Mouse (Mus musculus): ENCODE data around the gene Plekha4. TPM values are rescaled to one million over a fixed set of nuclear protein-coding genes. Genes with fewer than 3 reads are reported as not detected.
"Not testable (repeated sequence)": the region's sequence is repeated elsewhere in the genome, so short reads cannot be mapped to it uniquely, and the experiment has no call there.

Gene Plekha4
- polyA plus RNA-seq (2016; fragmentation: Nextera tagmentation; extraction: Ambion mirVana): 0.80 and 0.87 TPM in 2 replicates

GRCm38 (mm10) chr7:45525809-45526473 lies at the start of gene Plekha4, which contains the start of gene Ppp1r15a:
TSS of gene Plekha4 (plus strand) at chr7:45526330.
TSS of gene Ppp1r15a (minus strand) at chr7:45526268.
- under 1% methylated on average over 54 of the region's 54 CpGs for WGBS (ENCODE audit: insufficient replicate concordance)
- Histone ChIP-seq H3K4me1 (peaks cover 69% of the 10 kb centered on the region), H3K9me3 (replicated peaks) (no peaks in the 10 kb centered on the region), H3K4me3 (peak within 1 kb of the TSS; percentile 95), H3K27ac (peak within 1 kb of the TSS; percentile 100), H3K27me3 (replicated peaks) (peaks cover 14% of the 10 kb centered on the region; the same call in 1 of the 2 replicates), H3K9ac (peak within 1 kb of the TSS; percentile 99), H3K4me2 (peak within 1 kb of the TSS; percentile 73), H3K36me3 (peaks cover 41% of the 10 kb centered on the region)
- peak; percentile 69 for ATAC-seq

DNA sequence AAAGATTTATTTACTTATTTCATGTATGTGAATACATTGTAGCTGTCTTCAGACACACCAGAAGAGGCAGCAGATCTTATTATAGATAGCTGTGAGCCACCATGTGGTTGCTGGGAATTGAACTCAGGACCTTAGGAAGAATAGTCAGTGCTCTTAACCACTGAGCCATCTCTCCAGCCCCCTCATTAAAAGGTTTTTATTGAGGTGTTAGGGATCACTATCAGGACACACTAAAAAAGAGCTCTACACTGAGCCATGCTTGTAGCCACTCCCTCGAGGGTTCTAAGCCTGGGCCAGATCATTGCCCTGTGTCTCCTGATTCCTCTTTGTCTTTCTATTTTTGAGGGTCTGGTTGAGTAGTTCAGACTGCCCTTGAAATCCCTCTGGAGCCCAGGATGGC lies 49.7 kb upstream of the Plekha4 start:
- no peak overlapping the region for H3K9ac ChIP-seq
- no peaks in the 10 kb centered on the region for H3K9me3 ChIP-seq (replicated peaks)
- peaks cover 6% of the 10 kb centered on the region for H3K36me3 ChIP-seq
- H3K27me3 ChIP-seq (replicated peaks): no peaks in the 10 kb centered on the region
- 28% methylated on average over 1 of the region's 1 CpGs for WGBS (ENCODE audit: insufficient replicate concordance)
- peaks cover 39% of the 10 kb centered on the region for H3K4me1 ChIP-seq
- no peak for ATAC-seq
- H3K4me3 ChIP-seq: no peak overlapping the region
- H3K27ac ChIP-seq: no peak overlapping the region
- H3K4me2 ChIP-seq: no peak overlapping the region

- no peak for ATAC-seq
- 23% methylated on average over 3 of the region's 3 CpGs for WGBS (ENCODE audit: insufficient replicate concordance)
Observed at GRCm38 (mm10) chr7:45477003-45477402, 49.1 kb upstream of the Plekha4 start.

GRCm38 (mm10) chr7:45478774-45479173 lies 47.4 kb upstream of the Plekha4 start:
- Histone ChIP-seq H3K36me3 (peaks cover 6% of the 10 kb centered on the region), H3K4me2 (no peak overlapping the region), H3K9me3 (replicated peaks) (no peaks in the 10 kb centered on the region), H3K9ac (no peak overlapping the region), H3K4me3 (no peak overlapping the region), H3K27ac (no peak overlapping the region), H3K27me3 (replicated peaks) (no peaks in the 10 kb centered on the region), H3K4me1 (peaks cover 51% of the 10 kb centered on the region)
- ATAC-seq: no peak
- WGBS (ENCODE audit: insufficient replicate concordance): 85% methylated on average over 7 of the region's 7 CpGs

More at GRCm38 (mm10) chr7:45477003-45477402, 49.1 kb upstream of the Plekha4 start:
- H3K9me3 ChIP-seq (replicated peaks): no peaks in the 10 kb centered on the region
- H3K36me3 ChIP-seq: peaks cover 6% of the 10 kb centered on the region
- H3K27ac ChIP-seq: no peak overlapping the region
- H3K27me3 ChIP-seq (replicated peaks): no peaks in the 10 kb centered on the region
- H3K4me3 ChIP-seq: no peak overlapping the region
- peaks cover 39% of the 10 kb centered on the region for H3K4me1 ChIP-seq
- H3K9ac ChIP-seq: no peak overlapping the region
- H3K4me2 ChIP-seq: no peak overlapping the region

DNA sequence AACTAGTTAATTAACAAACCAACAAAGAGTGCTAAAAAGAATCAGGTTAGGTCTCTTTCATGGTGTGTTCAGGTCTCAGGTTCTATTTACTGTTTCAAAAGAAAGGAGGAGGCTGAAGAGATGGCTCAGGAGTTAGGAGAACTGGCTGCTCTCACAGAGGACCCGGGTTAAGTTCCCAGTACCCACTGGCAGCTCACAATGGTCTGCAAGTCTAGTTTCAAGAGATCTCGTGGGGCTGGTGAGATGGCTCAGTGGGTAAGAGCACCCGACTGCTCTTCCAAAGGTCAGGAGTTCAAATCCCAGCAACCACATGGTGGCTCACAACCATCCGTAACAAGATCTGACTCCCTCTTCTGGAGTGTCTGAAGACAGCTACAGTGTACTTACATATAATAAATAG lies 45.8 kb upstream of the Plekha4 start:
- H3K9ac ChIP-seq; ATAC-seq; H3K9me3 ChIP-seq (replicated peaks); H3K36me3 ChIP-seq; H3K4me3 ChIP-seq; H3K27ac ChIP-seq; H3K27me3 ChIP-seq (replicated peaks); H3K4me2 ChIP-seq: not testable (repeated sequence)
- H3K4me1 ChIP-seq: peaks cover 46% of the 10 kb centered on the region
- 66% methylated on average over 4 of the region's 4 CpGs for WGBS (ENCODE audit: insufficient replicate concordance)

GRCm38 (mm10) chr7:45481374-45481927 lies 44.7 kb upstream of the Plekha4 start, which contains the start of gene Tulp2:
TSS of gene Tulp2 (plus strand) at chr7:45481877.
- Histone ChIP-seq H3K27ac (no peak within 1 kb of the TSS), H3K4me1 (peaks cover 46% of the 10 kb centered on the region), H3K4me2 (no peak within 1 kb of the TSS), H3K36me3 (peaks cover 6% of the 10 kb centered on the region), H3K9ac (no peak within 1 kb of the TSS), H3K4me3 (no peak within 1 kb of the TSS), H3K9me3 (replicated peaks) (no peaks in the 10 kb centered on the region), H3K27me3 (replicated peaks) (no peaks in the 10 kb centered on the region)
- ATAC-seq: peak; percentile 60
- WGBS (ENCODE audit: insufficient replicate concordance): 46% methylated on average over 13 of the region's 15 CpGs

- Histone ChIP-seq H3K4me3 (no peak overlapping the region), H3K27ac (no peak overlapping the region), H3K36me3 (peaks cover 6% of the 10 kb centered on the region), H3K9ac (no peak overlapping the region), H3K4me1 (peaks cover 47% of the 10 kb centered on the region), H3K27me3 (replicated peaks) (no peaks in the 10 kb centered on the region), H3K9me3 (replicated peaks) (no peaks in the 10 kb centered on the region), H3K4me2 (no peak overlapping the region)
- no peak for ATAC-seq
- WGBS (ENCODE audit: insufficient replicate concordance): 23% methylated on average over 1 of the region's 1 CpGs
Observed at GRCm38 (mm10) chr7:45482166-45482565, 44.0 kb upstream of the Plekha4 start.

GRCm38 (mm10) chr7:45484985-45485384 lies 41.1 kb upstream of the Plekha4 start:
- not testable (repeated sequence) for ATAC-seq; H3K9ac ChIP-seq; H3K36me3 ChIP-seq; H3K27me3 ChIP-seq (replicated peaks); H3K4me2 ChIP-seq; H3K9me3 ChIP-seq (replicated peaks); H3K4me3 ChIP-seq
- H3K27ac ChIP-seq: 0 out of 2 replicates have a peak overlapping the region, but pooled peaks have one; percentile 14
- H3K4me1 ChIP-seq: peaks cover 71% of the 10 kb centered on the region
- WGBS (ENCODE audit: insufficient replicate concordance): 78% methylated on average over 5 of the region's 5 CpGs

DNA sequence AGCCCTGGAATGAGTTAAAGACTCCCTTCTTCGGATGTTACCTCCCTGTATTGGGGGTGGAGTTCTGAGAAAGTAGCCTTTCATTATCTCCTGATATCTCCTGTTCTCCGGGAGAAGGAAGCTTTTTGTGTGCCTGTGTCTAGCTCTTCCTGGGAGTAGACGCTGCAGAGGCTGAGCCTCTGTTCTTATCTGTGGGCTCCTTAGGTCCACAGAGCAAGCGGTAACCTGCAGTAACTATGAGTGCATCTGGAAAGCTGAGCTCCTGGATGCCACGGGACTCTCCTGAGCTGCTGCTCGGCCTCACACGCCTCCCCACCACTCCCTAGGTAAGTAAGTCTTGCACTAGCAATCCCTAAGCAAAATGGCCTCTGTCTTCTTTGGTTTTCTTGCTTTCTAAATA lies 40.0 kb upstream of the Plekha4 start:
- H3K27me3 ChIP-seq (replicated peaks): no peaks in the 10 kb centered on the region
- peak overlapping the region; percentile 30 for H3K4me2 ChIP-seq
- peaks cover 79% of the 10 kb centered on the region for H3K4me1 ChIP-seq
- peak; percentile 65 for ATAC-seq
- H3K9me3 ChIP-seq (replicated peaks): no peaks in the 10 kb centered on the region
- no peak overlapping the region for H3K4me3 ChIP-seq
- H3K27ac ChIP-seq: peak overlapping the region; percentile 64
- H3K9ac ChIP-seq: no peak overlapping the region
- H3K36me3 ChIP-seq: no peaks in the 10 kb centered on the region
- WGBS (ENCODE audit: insufficient replicate concordance): 24% methylated on average over 7 of the region's 7 CpGs

DNA sequence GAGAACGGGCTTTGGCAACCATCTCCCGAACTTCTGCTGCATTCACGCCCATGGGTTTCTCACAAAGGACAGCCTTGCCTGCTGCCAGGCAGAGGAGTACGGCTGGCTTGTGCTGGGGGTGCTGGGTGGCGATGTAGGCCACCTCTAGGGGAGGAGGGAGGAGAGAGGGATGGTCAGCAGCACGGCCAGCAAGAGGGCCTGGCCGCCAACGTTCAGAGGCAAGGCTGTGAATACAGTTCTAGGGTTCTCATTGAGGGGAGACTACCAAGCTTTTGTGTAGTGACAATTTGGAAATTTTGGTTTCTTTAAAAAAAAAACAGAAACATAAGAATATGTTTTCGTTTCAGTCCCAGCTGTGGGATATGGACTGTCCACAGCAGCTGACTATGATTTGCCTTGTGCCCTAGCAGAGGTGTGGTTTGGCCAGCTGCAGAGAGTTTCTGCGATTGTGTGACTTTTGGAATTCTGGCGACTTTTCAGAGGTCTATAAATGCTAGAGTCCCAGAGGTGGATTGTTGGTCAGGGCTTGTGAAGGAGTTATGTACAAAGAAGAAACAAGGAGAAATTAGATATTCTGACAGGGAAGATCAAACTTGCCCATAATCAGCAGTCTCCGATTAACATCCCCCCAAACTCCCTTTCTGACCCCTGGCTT lies 39.2 kb upstream of the Plekha4 start, which contains the start of gene Gm45808:
Gm45808 (minus strand) TSS at position 51 of the 655 bp plus-strand sequence.
- Histone ChIP-seq H3K27ac (peak within 1 kb of the TSS; percentile 67), H3K9ac (no peak within 1 kb of the TSS), H3K27me3 (replicated peaks) (no peaks in the 10 kb centered on the region), H3K36me3 (peaks cover under 1% of the 10 kb centered on the region; the same call in 1 of the 2 replicates), H3K4me1 (peaks cover 81% of the 10 kb centered on the region), H3K9me3 (replicated peaks) (no peaks in the 10 kb centered on the region), H3K4me2 (peak within 1 kb of the TSS; percentile 30), H3K4me3 (no peak within 1 kb of the TSS)
- no peak for ATAC-seq
- WGBS (ENCODE audit: insufficient replicate concordance): 81% methylated on average over 12 of the region's 12 CpGs

- H3K4me2 ChIP-seq: peak overlapping the region; percentile 83
- peak overlapping the region; percentile 77 for H3K9ac ChIP-seq
- 53% methylated on average over 11 of the region's 11 CpGs for WGBS (ENCODE audit: insufficient replicate concordance)
- H3K36me3 ChIP-seq: peaks cover 10% of the 10 kb centered on the region
- H3K4me1 ChIP-seq: peaks cover 77% of the 10 kb centered on the region
- no peak for ATAC-seq
- no peaks in the 10 kb centered on the region for H3K9me3 ChIP-seq (replicated peaks)
- peak overlapping the region; percentile 63 for H3K4me3 ChIP-seq
- H3K27ac ChIP-seq: peak overlapping the region; percentile 67; the same call in 1 of the 2 replicates
- H3K27me3 ChIP-seq (replicated peaks): no peaks in the 10 kb centered on the region
Observed at GRCm38 (mm10) chr7:45487861-45488292, 38.3 kb upstream of the Plekha4 start.
